Mouse (Mus musculus): ENCODE data around the gene Sapcd1.
"Not testable (repeated sequence)": the region's sequence is repeated elsewhere in the genome, so short reads cannot be mapped to it uniquely, and the experiment has no call there.

Sapcd1 gene

DNA sequence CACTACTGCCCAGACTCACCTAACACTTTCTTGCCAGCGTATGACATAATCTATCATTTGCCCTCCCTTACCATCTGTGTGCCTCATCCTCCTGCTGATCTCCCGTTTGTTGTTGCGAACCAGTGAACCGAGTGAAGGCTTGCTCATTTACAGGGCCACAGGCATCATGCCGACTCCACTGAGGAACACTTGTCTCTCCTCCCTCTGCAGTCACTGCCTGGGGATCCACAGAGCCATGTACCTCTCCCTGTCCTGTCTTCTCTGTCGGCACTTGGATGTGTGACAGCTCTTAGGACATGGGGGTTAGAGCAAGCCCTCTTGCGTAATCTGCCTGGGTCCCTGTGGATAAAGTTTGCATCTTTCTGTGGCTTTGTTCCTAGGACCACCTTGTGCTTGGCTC, 18.2 kb downstream of the Sapcd1 start:
- no peak for DNase-seq (ENCODE audit: low read depth, low spot score)

DNA sequence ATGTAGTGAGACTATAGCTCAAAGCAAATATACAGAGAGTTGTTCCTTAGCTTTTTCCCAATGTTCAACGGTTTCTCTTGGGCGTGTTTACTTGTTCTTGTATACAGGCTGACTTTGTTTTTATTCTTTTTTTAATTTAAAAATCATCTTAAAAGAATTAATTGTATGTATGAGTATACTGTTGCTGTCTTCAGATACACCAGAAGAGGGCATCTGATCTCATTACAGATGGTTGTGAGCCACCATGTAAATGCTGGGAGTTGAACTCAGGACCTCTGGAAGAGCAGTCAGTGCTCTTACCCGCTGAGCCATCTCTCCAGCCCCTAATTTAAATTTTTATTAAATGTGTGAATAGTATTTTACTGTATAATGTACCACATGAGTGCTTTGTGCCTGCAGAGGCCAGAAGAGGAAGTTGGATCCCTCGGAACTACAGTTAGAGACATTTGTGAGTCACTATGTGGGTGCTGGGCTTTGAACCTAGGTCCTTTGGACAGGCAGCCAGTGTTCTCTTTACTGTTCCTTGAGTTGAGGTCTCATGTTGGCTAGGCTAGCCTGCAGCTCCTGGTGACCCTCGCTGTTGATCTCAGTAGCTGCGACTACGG, 20.3 kb downstream of the Sapcd1 start:
- no peak for DNase-seq (ENCODE audit: low read depth, low spot score)

DNA sequence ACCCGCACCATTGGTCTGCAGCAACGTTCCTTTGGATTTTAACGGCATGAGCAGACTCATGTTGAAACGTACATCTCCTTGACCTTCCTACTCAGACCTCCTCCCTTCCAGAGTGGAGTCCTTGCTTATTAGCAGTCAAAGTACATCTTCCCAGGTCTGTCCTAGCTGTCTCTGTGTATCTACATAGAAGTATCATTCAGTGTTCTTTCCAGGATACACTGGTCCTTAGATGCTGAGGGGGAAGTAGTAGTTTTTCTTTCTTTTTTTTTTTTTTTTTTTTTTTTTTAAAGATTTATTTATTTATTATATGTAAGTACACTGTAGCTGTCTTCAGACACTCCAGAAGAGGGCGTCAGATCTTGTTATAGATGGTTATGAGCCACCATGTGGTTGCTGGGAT, 21.9 kb downstream of the Sapcd1 start:
- DNase-seq (ENCODE audit: low read depth, low spot score): not testable (repeated sequence)

DNA sequence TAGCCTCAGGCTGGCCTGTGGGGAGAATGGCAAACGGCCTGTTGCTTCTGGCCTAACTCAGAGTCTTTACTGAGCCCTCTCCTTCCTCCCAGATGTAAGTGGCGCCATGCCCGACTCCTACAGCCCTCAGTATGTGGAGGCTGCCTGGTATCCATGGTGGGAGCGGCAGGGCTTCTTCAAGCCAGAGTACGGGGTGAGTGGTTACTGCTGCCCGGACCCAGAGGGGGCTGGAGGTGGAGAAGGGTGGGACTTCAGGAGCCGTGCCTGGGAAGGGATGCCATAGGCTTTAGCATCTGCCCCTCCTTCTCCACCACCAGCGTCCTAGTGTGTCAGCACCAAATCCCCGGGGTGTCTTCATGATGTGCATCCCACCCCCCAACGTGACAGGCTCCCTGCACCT, 22.7 kb downstream of the Sapcd1 start:
- DNase-seq (ENCODE audit: low read depth, low spot score): no peak

- DNase-seq (ENCODE audit: low read depth, low spot score): no peak
Measured at GRCm38 (mm10) chr17:35004075-35004717, 23.6 kb downstream of the Sapcd1 start.

DNA sequence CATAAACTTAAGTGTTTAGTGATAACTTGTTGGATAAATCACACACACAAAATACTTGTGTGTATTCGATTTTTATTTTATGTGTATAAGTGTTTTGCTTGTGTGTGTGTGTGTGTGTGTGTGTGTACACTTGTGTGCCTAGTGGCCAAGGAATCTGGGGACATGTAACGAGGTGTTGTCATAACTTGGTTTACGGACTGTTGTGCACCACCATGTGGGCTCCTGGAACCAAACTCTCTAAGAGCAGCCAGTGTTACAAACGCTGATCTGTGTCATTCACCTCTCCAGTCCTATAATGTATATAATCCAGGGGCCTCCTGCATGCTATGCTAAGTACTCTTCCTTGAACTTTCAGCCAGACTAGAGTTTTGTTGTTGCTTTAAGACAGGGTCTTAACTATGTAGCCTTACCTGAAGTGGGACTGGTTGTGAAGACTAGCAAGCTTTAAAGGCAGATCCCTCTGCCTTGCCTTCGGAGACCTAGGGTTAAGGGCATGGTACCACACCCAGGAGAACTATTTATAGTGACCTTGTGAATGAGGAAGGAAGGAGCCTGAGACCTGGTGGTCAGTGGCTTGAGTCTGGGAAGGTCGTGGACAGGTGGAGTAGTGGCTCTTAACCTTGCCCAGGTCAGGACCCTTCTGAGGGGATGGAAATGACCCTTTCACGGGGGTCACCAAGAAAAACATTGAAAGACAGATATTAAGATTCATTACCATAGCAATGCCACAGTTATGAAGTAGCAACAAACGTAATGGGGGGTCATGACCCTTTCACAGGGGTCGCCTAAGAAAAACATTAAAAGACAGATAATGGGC, 24.6 kb downstream of the Sapcd1 start:
- peak; percentile 51 for DNase-seq (ENCODE audit: low read depth, low spot score)

DNA sequence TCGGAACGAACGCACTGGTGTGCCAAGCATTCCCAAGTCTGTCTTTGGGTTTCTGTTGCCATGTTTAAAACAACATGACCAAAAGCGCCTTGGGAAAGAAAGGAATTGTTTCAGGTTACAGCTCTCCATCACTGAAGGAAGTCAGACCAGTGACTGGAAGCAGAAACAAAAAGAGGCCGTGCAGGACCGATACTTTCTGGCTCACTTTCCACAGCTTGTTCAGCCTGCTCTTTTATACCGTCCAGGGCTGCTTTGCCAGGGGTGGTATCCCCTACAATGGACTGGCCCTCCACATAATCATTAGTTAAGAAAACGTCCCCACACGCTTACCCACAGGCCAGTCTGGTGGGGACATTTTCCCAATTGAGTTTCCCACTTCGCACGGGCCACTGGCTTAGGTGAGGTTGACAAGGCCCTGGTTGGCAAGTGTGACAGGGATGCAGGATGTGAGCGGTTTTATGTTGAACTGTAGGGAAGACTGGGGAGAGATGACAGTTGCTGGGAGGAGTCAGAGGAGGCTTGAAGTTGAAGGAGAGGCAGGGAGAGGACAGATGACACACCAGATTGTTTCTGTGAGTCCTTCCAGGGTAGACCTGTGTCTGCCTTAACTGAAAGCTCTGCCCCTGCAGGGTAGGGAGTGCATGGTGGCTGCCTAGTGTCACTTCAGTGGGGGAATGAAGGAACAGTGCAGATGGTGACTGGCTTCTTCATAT, 25.5 kb downstream of the Sapcd1 start:
- no peak for DNase-seq (ENCODE audit: low read depth, low spot score)

GRCm38 (mm10) chr17:35001452-35002152, 26.2 kb downstream of the Sapcd1 start:
- peak; percentile 45 for DNase-seq (ENCODE audit: low read depth, low spot score)

- peak; percentile 94 for DNase-seq (ENCODE audit: low read depth, low spot score)
Measured at GRCm38 (mm10) chr17:35000717-35001451, 26.9 kb downstream of the Sapcd1 start, which contains the start of gene Vars. TSS of gene Vars (plus strand) at chr17:35000987.

GRCm38 (mm10) chr17:34999871-35000716, 27.7 kb downstream of the Sapcd1 start:
- peak; percentile 66 for DNase-seq (ENCODE audit: low read depth, low spot score)

DNA sequence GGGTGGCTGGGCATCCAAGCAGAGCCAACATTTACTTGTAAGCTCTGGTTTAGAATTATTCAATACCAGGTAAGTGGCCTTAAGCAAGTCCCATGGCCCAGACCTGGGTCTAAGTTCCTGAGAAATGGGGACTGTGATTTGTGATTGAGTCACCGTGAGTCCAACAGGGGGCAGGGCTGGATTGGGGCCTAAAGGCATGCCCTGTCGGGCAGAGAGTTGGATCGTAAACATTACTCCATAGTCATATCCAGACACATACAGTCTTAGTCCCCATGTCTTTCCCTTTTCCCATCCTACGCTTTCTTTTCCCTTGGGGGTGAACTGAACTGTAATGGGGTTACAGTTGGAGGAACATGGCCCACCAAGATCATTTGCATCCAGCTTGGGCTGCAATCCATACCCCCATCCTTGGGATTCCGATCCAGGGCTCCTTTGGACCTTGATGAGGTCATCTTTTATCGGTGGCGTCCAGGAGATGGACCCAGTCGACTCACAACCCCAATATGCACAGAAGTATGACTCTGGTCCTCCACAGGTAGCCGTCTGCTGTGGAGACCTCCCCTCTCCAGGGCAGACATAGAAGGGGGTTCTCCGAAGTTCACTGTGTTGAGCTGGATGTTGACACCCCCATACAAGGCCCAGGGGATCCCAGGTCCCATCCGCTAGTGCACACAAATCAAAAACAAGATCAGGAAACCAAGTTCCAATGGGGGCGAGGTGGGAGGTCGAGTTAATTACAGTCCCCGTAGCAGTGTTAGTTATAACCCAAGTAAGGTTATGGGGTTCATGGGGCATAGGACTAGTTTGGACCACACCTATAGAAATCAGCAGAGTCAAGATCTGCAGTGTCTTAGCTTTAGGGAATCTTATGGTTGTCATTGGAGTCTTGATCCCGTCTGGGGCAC, 29.0 kb downstream of the Sapcd1 start:
- DNase-seq (ENCODE audit: low read depth, low spot score): no peak

GRCm38 (mm10) chr17:34997142-34997483, 30.7 kb downstream of the Sapcd1 start:
- no peak for DNase-seq (ENCODE audit: low read depth, low spot score)

DNA sequence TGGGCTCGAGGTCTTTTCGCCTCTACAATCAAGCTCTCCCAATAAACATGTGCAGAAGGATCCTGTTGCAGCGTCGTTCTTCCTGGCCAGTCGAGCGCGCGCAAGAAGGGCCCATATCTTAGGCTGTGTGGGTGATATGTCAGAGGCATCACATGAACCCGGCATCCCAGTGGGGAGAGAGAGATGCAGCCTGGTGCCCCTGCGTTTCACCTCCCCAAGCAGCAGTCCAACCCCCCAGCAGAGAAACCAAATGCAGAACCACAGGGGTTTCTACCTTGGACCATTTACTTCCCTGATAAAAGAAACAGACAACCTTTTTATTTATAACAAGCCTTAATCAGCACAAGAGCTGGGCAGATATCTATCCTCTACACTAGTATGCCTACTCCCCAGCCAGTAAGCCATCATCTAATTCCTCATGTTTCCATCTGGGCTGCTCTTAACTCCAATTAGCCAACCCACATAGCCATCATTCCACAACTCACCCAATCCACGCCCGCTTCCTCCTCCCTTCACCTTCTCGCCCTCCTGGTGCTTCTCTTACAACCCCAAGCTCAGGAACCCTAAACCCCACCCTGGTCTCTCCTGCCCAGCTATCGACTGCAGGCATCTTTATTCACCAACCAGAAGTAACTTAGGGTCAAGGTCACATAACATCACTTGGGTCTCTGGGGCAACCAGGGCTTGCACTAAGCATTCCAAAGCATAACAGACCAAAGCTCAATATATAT, 31.2 kb downstream of the Sapcd1 start:
- peak; percentile 62 for DNase-seq (ENCODE audit: low read depth, low spot score)

DNA sequence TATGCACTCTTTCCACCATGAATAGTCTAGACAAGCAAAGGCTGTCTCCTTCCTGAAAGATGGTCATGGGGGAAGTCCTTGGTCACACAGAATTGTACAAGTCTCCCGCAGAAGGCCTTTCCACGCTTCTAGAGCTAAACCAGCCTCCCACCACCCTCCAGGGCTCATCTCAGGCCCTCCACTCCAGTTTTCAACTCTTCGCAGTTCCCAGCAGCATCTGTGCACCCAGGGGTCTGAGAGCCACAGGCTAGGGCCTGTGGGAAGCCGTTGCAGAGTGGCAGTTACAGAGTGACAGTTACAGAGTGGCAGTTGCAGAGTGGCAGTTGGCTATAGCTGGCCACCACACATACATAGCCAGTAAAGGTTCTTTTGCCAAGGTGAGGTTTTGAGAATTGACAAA, 31.9 kb downstream of the Sapcd1 start:
- not testable (repeated sequence) for DNase-seq (ENCODE audit: low read depth, low spot score)

- DNase-seq (ENCODE audit: low read depth, low spot score): not testable (repeated sequence)
Measured at GRCm38 (mm10) chr17:34995192-34995591, 32.6 kb downstream of the Sapcd1 start.

- no peak for DNase-seq (ENCODE audit: low read depth, low spot score)
Measured at GRCm38 (mm10) chr17:34994751-34995150, 33.1 kb downstream of the Sapcd1 start.

DNA sequence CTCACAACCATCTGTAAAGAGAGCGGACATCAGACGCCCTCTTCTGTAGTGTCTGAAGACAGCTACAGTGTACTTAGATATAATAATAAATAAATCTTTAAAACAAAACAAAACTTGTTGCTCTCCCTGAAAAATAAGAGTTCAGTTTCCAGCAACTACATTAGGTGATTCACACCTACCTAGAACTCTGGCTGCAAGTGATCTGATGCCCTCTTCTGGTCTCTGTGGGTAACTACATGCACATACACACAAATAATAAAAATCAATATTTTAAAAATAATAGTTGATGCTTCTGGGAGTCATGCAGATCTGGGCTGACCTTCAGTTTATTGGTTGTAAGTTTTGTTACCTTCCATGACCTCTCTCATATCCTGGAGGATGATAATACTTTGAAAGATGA, 43.6 kb downstream of the Sapcd1 start:
- DNase-seq (ENCODE audit: low read depth, low spot score): peak; percentile 60

- DNase-seq (ENCODE audit: low read depth, low spot score): no peak
Measured at GRCm38 (mm10) chr17:34982328-34982727, 45.5 kb downstream of the Sapcd1 start.

Data from R1 (cell line).